Mouse (Mus musculus): ENCODE measurements around the gene Zfp382.

- no peak for TF ChIP-seq CTCF (conservative IDR thresholded peaks at IDR 0.05; ENCODE audit: insufficient read depth, insufficient read length, low read depth, low read length)
- no peak for TF ChIP-seq POLR2A (IDR thresholded peaks at IDR 0.05; ENCODE audit: low read depth, low read length)
Observed at GRCm38 (mm10) chr7:30093918-30094415, 27.8 kb upstream of the Zfp382 start.
